Mouse (Mus musculus): ENCODE data around the gene Gm11037. TPM values are rescaled to one million over a fixed set of nuclear protein-coding genes. Genes with fewer than 3 reads are reported as not detected.

Gm11037 gene
- polyA plus RNA-seq (2014; fragmentation: Nextera tagmentation; extraction: Ambion mirVana) = not detected in 2 replicates

GRCm38 (mm10) chr2:131132930-131133547 is at the start of gene Gm11037:
Gene Gm11037, plus strand, starts transcription at chr2:131133497.
- no peaks in the 10 kb centered on the region for H3K4me1 ChIP-seq (replicated peaks; ENCODE audit: control insufficient read depth, insufficient read depth, low read length)
- 85% methylated on average over 9 of the region's 9 CpGs for WGBS
- DNase-seq (ENCODE audit: low spot score) (no peak), ATAC-seq (ENCODE audit: low FRiP score) (no peak)
- no peaks in the 10 kb centered on the region for H3K36me3 ChIP-seq (ENCODE audit: control insufficient read depth, insufficient read depth, low read length)
- no peak within 1 kb of the TSS for H3K27ac ChIP-seq (ENCODE audit: low read depth, low read length)
- no peaks in the 10 kb centered on the region for H3K9me3 ChIP-seq (ENCODE audit: control insufficient read depth, low read length)
- H3K27me3 ChIP-seq (ENCODE audit: control insufficient read depth, insufficient read depth, low read length) = no peaks in the 10 kb centered on the region
- H3K4me3 ChIP-seq (ENCODE audit: low read depth, low read length) = no peak within 1 kb of the TSS
- H3K4me2 ChIP-seq (replicated peaks; ENCODE audit: low read depth, low read length) = no peak within 1 kb of the TSS
- no peak within 1 kb of the TSS for H3K9ac ChIP-seq (ENCODE audit: low read depth, low read length)

- DNase-seq (ENCODE audit: low spot score) (no peak), ATAC-seq (ENCODE audit: low FRiP score) (no peak)
- no peak overlapping the region for H3K4me2 ChIP-seq (replicated peaks; ENCODE audit: low read depth, low read length)
- 87% methylated on average over 4 of the region's 4 CpGs for WGBS
- no peak overlapping the region for H3K27ac ChIP-seq (ENCODE audit: low read depth, low read length)
- H3K36me3 ChIP-seq (ENCODE audit: control insufficient read depth, insufficient read depth, low read length) = no peaks in the 10 kb centered on the region
- no peaks in the 10 kb centered on the region for H3K9me3 ChIP-seq (ENCODE audit: control insufficient read depth, low read length)
- no peaks in the 10 kb centered on the region for H3K4me1 ChIP-seq (replicated peaks; ENCODE audit: control insufficient read depth, insufficient read depth, low read length)
- H3K4me3 ChIP-seq (ENCODE audit: low read depth, low read length) = no peak overlapping the region
- no peaks in the 10 kb centered on the region for H3K27me3 ChIP-seq (ENCODE audit: control insufficient read depth, insufficient read depth, low read length)
- no peak overlapping the region for H3K9ac ChIP-seq (ENCODE audit: low read depth, low read length)
Measured at GRCm38 (mm10) chr2:131084206-131084605, 49.1 kb upstream of the Gm11037 start.

- Histone ChIP-seq H3K9ac (ENCODE audit: low read depth, low read length) (no peak within 1 kb of the TSS), H3K4me3 (ENCODE audit: low read depth, low read length) (no peak within 1 kb of the TSS), H3K36me3 (ENCODE audit: control insufficient read depth, insufficient read depth, low read length) (no peaks in the 10 kb centered on the region), H3K9me3 (ENCODE audit: control insufficient read depth, low read length) (no peaks in the 10 kb centered on the region), H3K27ac (ENCODE audit: low read depth, low read length) (no peak within 1 kb of the TSS), H3K4me1 (replicated peaks; ENCODE audit: control insufficient read depth, insufficient read depth, low read length) (no peaks in the 10 kb centered on the region), H3K4me2 (replicated peaks; ENCODE audit: low read depth, low read length) (no peak within 1 kb of the TSS), H3K27me3 (ENCODE audit: control insufficient read depth, insufficient read depth, low read length) (no peaks in the 10 kb centered on the region)
- no peak for ATAC-seq (ENCODE audit: low FRiP score)
- 85% methylated on average over 11 of the region's 11 CpGs for WGBS
- no peak for DNase-seq (ENCODE audit: low spot score)
Measured at GRCm38 (mm10) chr2:131086667-131087390, 46.5 kb upstream of the Gm11037 start, which contains the start of gene Siglec1. Gene Siglec1, minus strand, starts transcription at chr2:131086765.

- Histone ChIP-seq H3K9me3 (ENCODE audit: control insufficient read depth, low read length) (no peaks in the 10 kb centered on the region), H3K9ac (ENCODE audit: low read depth, low read length) (no peak overlapping the region), H3K4me2 (replicated peaks; ENCODE audit: low read depth, low read length) (no peak overlapping the region), H3K4me1 (replicated peaks; ENCODE audit: control insufficient read depth, insufficient read depth, low read length) (no peaks in the 10 kb centered on the region), H3K27me3 (ENCODE audit: control insufficient read depth, insufficient read depth, low read length) (no peaks in the 10 kb centered on the region), H3K4me3 (ENCODE audit: low read depth, low read length) (no peak overlapping the region), H3K27ac (ENCODE audit: low read depth, low read length) (no peak overlapping the region), H3K36me3 (ENCODE audit: control insufficient read depth, insufficient read depth, low read length) (no peaks in the 10 kb centered on the region)
- no peak for DNase-seq (ENCODE audit: low spot score)
- ATAC-seq (ENCODE audit: low FRiP score) = no peak
- WGBS = 86% methylated on average over 4 of the region's 4 CpGs
Measured at GRCm38 (mm10) chr2:131088581-131088980, 44.7 kb upstream of the Gm11037 start.

GRCm38 (mm10) chr2:131089634-131090033 is 43.7 kb upstream of the Gm11037 start:
- Histone ChIP-seq H3K4me3 (ENCODE audit: low read depth, low read length) (no peak overlapping the region), H3K4me2 (replicated peaks; ENCODE audit: low read depth, low read length) (no peak overlapping the region), H3K27ac (ENCODE audit: low read depth, low read length) (no peak overlapping the region), H3K9ac (ENCODE audit: low read depth, low read length) (no peak overlapping the region), H3K27me3 (ENCODE audit: control insufficient read depth, insufficient read depth, low read length) (no peaks in the 10 kb centered on the region), H3K36me3 (ENCODE audit: control insufficient read depth, insufficient read depth, low read length) (no peaks in the 10 kb centered on the region), H3K4me1 (replicated peaks; ENCODE audit: control insufficient read depth, insufficient read depth, low read length) (no peaks in the 10 kb centered on the region), H3K9me3 (ENCODE audit: control insufficient read depth, low read length) (no peaks in the 10 kb centered on the region)
- DNase-seq (ENCODE audit: low spot score) (no peak), ATAC-seq (ENCODE audit: low FRiP score) (no peak)
- 78% methylated on average over 1 of the region's 1 CpGs for WGBS

- Histone ChIP-seq H3K36me3 (ENCODE audit: control insufficient read depth, insufficient read depth, low read length) (no peaks in the 10 kb centered on the region), H3K4me1 (replicated peaks; ENCODE audit: control insufficient read depth, insufficient read depth, low read length) (no peaks in the 10 kb centered on the region), H3K4me3 (ENCODE audit: low read depth, low read length) (no peak overlapping the region), H3K27ac (ENCODE audit: low read depth, low read length) (no peak overlapping the region), H3K4me2 (replicated peaks; ENCODE audit: low read depth, low read length) (no peak overlapping the region), H3K9me3 (ENCODE audit: control insufficient read depth, low read length) (no peaks in the 10 kb centered on the region), H3K9ac (ENCODE audit: low read depth, low read length) (no peak overlapping the region), H3K27me3 (ENCODE audit: control insufficient read depth, insufficient read depth, low read length) (no peaks in the 10 kb centered on the region)
- DNase-seq (ENCODE audit: low spot score) (no peak), ATAC-seq (ENCODE audit: low FRiP score) (no peak)
- WGBS = 81% methylated on average over 3 of the region's 3 CpGs
Measured at GRCm38 (mm10) chr2:131090852-131091251, 42.4 kb upstream of the Gm11037 start.

- no peaks in the 10 kb centered on the region for H3K4me1 ChIP-seq (replicated peaks; ENCODE audit: control insufficient read depth, insufficient read depth, low read length)
- H3K9ac ChIP-seq (ENCODE audit: low read depth, low read length) = no peak overlapping the region
- no peaks in the 10 kb centered on the region for H3K9me3 ChIP-seq (ENCODE audit: control insufficient read depth, low read length)
- no peak for ATAC-seq (ENCODE audit: low FRiP score)
- H3K27ac ChIP-seq (ENCODE audit: low read depth, low read length) = no peak overlapping the region
- no peak overlapping the region for H3K4me3 ChIP-seq (ENCODE audit: low read depth, low read length)
- DNase-seq (ENCODE audit: low spot score) = no peak
- H3K27me3 ChIP-seq (ENCODE audit: control insufficient read depth, insufficient read depth, low read length) = no peaks in the 10 kb centered on the region
- no peaks in the 10 kb centered on the region for H3K36me3 ChIP-seq (ENCODE audit: control insufficient read depth, insufficient read depth, low read length)
- H3K4me2 ChIP-seq (replicated peaks; ENCODE audit: low read depth, low read length) = no peak overlapping the region
- 87% methylated on average over 5 of the region's 5 CpGs for WGBS
Measured at GRCm38 (mm10) chr2:131093577-131093976, 39.7 kb upstream of the Gm11037 start.

- 0% methylated on average over 1 of the region's 1 CpGs for WGBS
- Histone ChIP-seq H3K4me1 (replicated peaks; ENCODE audit: control insufficient read depth, insufficient read depth, low read length) (no peaks in the 10 kb centered on the region), H3K9me3 (ENCODE audit: control insufficient read depth, low read length) (no peaks in the 10 kb centered on the region), H3K4me3 (ENCODE audit: low read depth, low read length) (no peak overlapping the region), H3K9ac (ENCODE audit: low read depth, low read length) (no peak overlapping the region), H3K4me2 (replicated peaks; ENCODE audit: low read depth, low read length) (no peak overlapping the region), H3K27me3 (ENCODE audit: control insufficient read depth, insufficient read depth, low read length) (no peaks in the 10 kb centered on the region), H3K36me3 (ENCODE audit: control insufficient read depth, insufficient read depth, low read length) (no peaks in the 10 kb centered on the region), H3K27ac (ENCODE audit: low read depth, low read length) (no peak overlapping the region)
- peak; percentile 57; the same call in 1 of the 2 replicates for ATAC-seq (ENCODE audit: low FRiP score)
- peak; percentile 89 for DNase-seq (ENCODE audit: low spot score)
Measured at GRCm38 (mm10) chr2:131094823-131095222, 38.5 kb upstream of the Gm11037 start.

Measured in hindbrain, embryonic 11.5 days (tissue).